Mouse (Mus musculus): ENCODE data around the gene Bcl2l14. TPM values are rescaled to one million over a fixed set of nuclear protein-coding genes. Genes with fewer than 3 reads are reported as not detected.

Bcl2l14 gene
- total RNA-seq, 2 experiments from 2014 or later = not detected

- intact Hi-C loops (cut with DNase I; ENCODE audit: low total_unique reads) = loop anchor here (2.0 to 5.0 kb wide), 2 partner anchors 408 to 431 kb away; no protein-coding TSS in a partner anchor
- no peak for DNase-seq
Measured at GRCm38 (mm10) chr6:134389917-134390316, 6.2 kb upstream of the Bcl2l14 start.

- intact Hi-C loops (cut with DNase I; ENCODE audit: low total_unique reads) = loop anchor here (5.0 kb wide), 1 partner anchor 409 kb away; no protein-coding TSS in a partner anchor
- DNase-seq = no peak
Measured at GRCm38 (mm10) chr6:134390837-134391236, 5.3 kb upstream of the Bcl2l14 start.

GRCm38 (mm10) chr6:134402914-134403683 lies 7.0 kb downstream of the Bcl2l14 start:
- intact Hi-C loops (cut with DNase I; ENCODE audit: low total_unique reads) = no loop called here
- DNase-seq = peak; percentile 60

- DNase-seq = no peak
- intact Hi-C loops (cut with DNase I; ENCODE audit: low total_unique reads) = no loop called here
Measured at GRCm38 (mm10) chr6:134403684-134404070, 7.6 kb downstream of the Bcl2l14 start.

- intact Hi-C loops (cut with DNase I; ENCODE audit: low total_unique reads) = no loop called here
- no peak for DNase-seq
Measured at GRCm38 (mm10) chr6:134407226-134407625, 11.1 kb downstream of the Bcl2l14 start.

GRCm38 (mm10) chr6:134413706-134414531 lies 17.8 kb downstream of the Bcl2l14 start:
- DNase-seq = no peak
- intact Hi-C loops (cut with DNase I; ENCODE audit: low total_unique reads) = no loop called here

- no peak for DNase-seq
- intact Hi-C loops (cut with DNase I; ENCODE audit: low total_unique reads) = no loop called here
Measured at GRCm38 (mm10) chr6:134414532-134414883, 18.4 kb downstream of the Bcl2l14 start.

GRCm38 (mm10) chr6:134416556-134417105 lies 20.5 kb downstream of the Bcl2l14 start:
- no peak for DNase-seq
- intact Hi-C loops (cut with DNase I; ENCODE audit: low total_unique reads) = no loop called here

GRCm38 (mm10) chr6:134417886-134418285 lies 21.8 kb downstream of the Bcl2l14 start:
- intact Hi-C loops (cut with DNase I; ENCODE audit: low total_unique reads) = no loop called here

GRCm38 (mm10) chr6:134420375-134420774 lies 24.3 kb downstream of the Bcl2l14 start:
- intact Hi-C loops (cut with DNase I; ENCODE audit: low total_unique reads) = no loop called here
- no peak for DNase-seq

More at GRCm38 (mm10) chr6:134417886-134418285, 21.8 kb downstream of the Bcl2l14 start:
- DNase-seq = no peak

- DNase-seq = no peak
- intact Hi-C loops (cut with DNase I; ENCODE audit: low total_unique reads) = no loop called here
Measured at GRCm38 (mm10) chr6:134421921-134422320, 25.8 kb downstream of the Bcl2l14 start.

- intact Hi-C loops (cut with DNase I; ENCODE audit: low total_unique reads) = loop anchor here (5.0 kb wide), 1 partner anchor 187 kb away; no protein-coding TSS in a partner anchor
Measured at GRCm38 (mm10) chr6:134425216-134425717, 29.1 kb downstream of the Bcl2l14 start.

GRCm38 (mm10) chr6:134427165-134427564 lies 31.0 kb downstream of the Bcl2l14 start:
- no peak for DNase-seq

More at GRCm38 (mm10) chr6:134425216-134425717, 29.1 kb downstream of the Bcl2l14 start:
- DNase-seq = peak; percentile 51

GRCm38 (mm10) chr6:134428455-134428854 lies 32.3 kb downstream of the Bcl2l14 start:
- DNase-seq = no peak

More at GRCm38 (mm10) chr6:134427165-134427564, 31.0 kb downstream of the Bcl2l14 start:
- intact Hi-C loops (cut with DNase I; ENCODE audit: low total_unique reads) = loop anchor here (5.0 kb wide), 1 partner anchor 185 kb away; no protein-coding TSS in a partner anchor

GRCm38 (mm10) chr6:134430161-134430799 lies 34.2 kb downstream of the Bcl2l14 start:
- no peak for DNase-seq
- intact Hi-C loops (cut with DNase I; ENCODE audit: low total_unique reads) = no loop called here

More at GRCm38 (mm10) chr6:134428455-134428854, 32.3 kb downstream of the Bcl2l14 start:
- intact Hi-C loops (cut with DNase I; ENCODE audit: low total_unique reads) = loop anchor here (5.0 kb wide), 1 partner anchor 184 kb away; no protein-coding TSS in a partner anchor

GRCm38 (mm10) chr6:134431583-134431982 lies 35.5 kb downstream of the Bcl2l14 start:
- intact Hi-C loops (cut with DNase I; ENCODE audit: low total_unique reads) = no loop called here
- DNase-seq = no peak

GRCm38 (mm10) chr6:134433281-134433680 lies 37.2 kb downstream of the Bcl2l14 start:
- no peak for DNase-seq
- intact Hi-C loops (cut with DNase I; ENCODE audit: low total_unique reads) = no loop called here

GRCm38 (mm10) chr6:134434044-134434443 lies 37.9 kb downstream of the Bcl2l14 start:
- no peak for DNase-seq
- intact Hi-C loops (cut with DNase I; ENCODE audit: low total_unique reads) = no loop called here

- no peak for DNase-seq
Measured at GRCm38 (mm10) chr6:134434866-134435390, 38.8 kb downstream of the Bcl2l14 start.

More at GRCm38 (mm10) chr6:134434866-134435390, 38.8 kb downstream of the Bcl2l14 start:
- intact Hi-C loops (cut with DNase I; ENCODE audit: low total_unique reads) = no loop called here

Measured in gastrocnemius, postnatal 14 days (tissue).